Mouse (Mus musculus): ENCODE results near the gene Kif26a. TPM values are rescaled to one million over a fixed set of nuclear protein-coding genes. Genes with fewer than 3 reads are reported as not detected.
A peak's percentile ranks its signal among the peaks of the same experiment; 100 is the strongest.

Kif26a gene
- polyA plus RNA-seq, 1 experiment from 2014 or later = 5.0 TPM

DNA sequence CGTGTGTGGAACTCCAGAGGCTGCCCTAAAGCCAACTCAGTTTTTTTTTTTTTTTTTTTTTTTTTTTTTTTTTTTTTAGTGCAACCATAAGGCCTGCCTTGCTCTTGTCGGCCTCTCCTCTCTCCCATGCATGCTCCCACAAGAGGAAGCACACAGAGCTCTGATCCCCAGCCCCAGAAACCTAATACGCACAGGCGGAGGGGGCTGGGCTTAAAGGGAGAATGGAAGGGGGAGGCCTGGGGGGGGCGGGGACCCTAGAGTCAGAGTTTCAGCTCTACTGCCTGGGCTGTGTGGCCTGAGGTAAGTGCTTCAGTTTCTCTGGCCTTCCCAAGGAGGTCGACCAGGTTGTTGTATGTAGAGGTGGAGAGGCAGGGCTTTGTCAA lies 6.0 kb downstream of the Kif26a start:
- 11% methylated on average over 6 of the region's 6 CpGs for WGBS
- no peak for ATAC-seq (ENCODE audit: insufficient number of reproducible peaks, insufficient read depth, low FRiP score, low TSS enrichment)
- no peak overlapping the region for H3K9ac ChIP-seq
- peak overlapping the region; percentile 67; the same call in 1 of the 2 replicates for H3K27ac ChIP-seq
- H3K4me2 ChIP-seq (replicated peaks) = no peak overlapping the region
- no peak overlapping the region for H3K4me3 ChIP-seq
- H3K36me3 ChIP-seq = peaks cover 1% of the 10 kb centered on the region; the same call in 1 of the 2 replicates
- peaks cover 70% of the 10 kb centered on the region for H3K4me1 ChIP-seq
- H3K27me3 ChIP-seq = no peaks in the 10 kb centered on the region
- H3K9me3 ChIP-seq = no peaks in the 10 kb centered on the region

GRCm38 (mm10) chr12:112153597-112153996 lies 7.6 kb downstream of the Kif26a start:
- 0 out of 2 replicates have a peak overlapping the region, but pooled peaks have one; percentile 17 for H3K27ac ChIP-seq
- ATAC-seq (ENCODE audit: insufficient number of reproducible peaks, insufficient read depth, low FRiP score, low TSS enrichment) = no peak
- H3K9me3 ChIP-seq = no peaks in the 10 kb centered on the region
- H3K4me2 ChIP-seq (replicated peaks) = no peak overlapping the region
- H3K4me3 ChIP-seq = no peak overlapping the region
- no peak overlapping the region for H3K9ac ChIP-seq
- H3K36me3 ChIP-seq = peaks cover 9% of the 10 kb centered on the region
- H3K4me1 ChIP-seq = peaks cover 59% of the 10 kb centered on the region
- 67% methylated on average over 12 of the region's 12 CpGs for WGBS
- no peaks in the 10 kb centered on the region for H3K27me3 ChIP-seq

- Histone ChIP-seq H3K9ac (no peak overlapping the region), H3K4me1 (peaks cover 59% of the 10 kb centered on the region), H3K36me3 (peaks cover 9% of the 10 kb centered on the region), H3K4me2 (replicated peaks) (no peak overlapping the region), H3K27me3 (no peaks in the 10 kb centered on the region), H3K27ac (peak overlapping the region; percentile 57; the same call in 1 of the 2 replicates), H3K4me3 (no peak overlapping the region), H3K9me3 (no peaks in the 10 kb centered on the region)
- no peak for ATAC-seq (ENCODE audit: insufficient number of reproducible peaks, insufficient read depth, low FRiP score, low TSS enrichment)
- WGBS = 53% methylated on average over 5 of the region's 5 CpGs
Observed at GRCm38 (mm10) chr12:112154476-112154875, 8.5 kb downstream of the Kif26a start.

DNA sequence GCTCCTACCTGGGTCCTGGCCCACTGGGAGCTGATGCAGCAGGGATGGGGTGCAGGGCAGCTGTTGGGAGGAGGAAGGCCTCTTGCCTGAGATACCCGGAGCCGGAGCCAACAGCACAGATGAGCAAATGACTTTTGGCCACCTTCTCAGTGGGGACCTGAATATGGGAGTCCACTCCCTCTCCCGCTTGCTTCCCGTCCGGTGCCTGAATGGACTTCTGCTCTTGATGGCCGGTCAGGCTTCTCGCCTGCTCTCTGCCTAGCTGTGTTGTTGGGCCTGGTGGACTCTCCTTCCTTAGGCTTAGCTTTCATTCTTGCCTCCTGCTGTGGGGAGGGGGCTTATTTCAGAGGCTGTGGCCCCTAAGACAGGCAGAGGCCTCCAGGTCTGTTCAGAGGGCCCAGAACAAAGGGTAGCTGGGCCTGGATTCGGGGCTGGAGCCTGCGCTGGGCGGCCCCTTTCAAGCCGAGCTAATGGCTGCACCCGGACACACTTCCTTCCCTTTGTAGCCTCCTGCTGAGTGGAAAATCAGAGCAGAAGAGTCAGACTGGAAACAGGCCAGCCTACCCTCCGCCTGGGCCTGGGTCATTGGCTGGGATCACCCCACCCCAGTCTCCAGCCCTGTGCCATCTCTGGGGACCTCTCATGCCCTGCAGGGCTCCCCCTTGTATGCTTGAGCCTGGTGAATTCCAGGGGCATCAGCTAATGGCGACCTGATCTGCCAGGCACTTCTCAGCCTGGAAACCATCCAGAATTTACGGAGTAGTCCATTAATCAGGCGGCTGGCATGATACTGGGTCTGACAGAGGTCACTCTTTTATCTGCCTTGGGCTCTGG lies 9.4 kb downstream of the Kif26a start:
- Histone ChIP-seq H3K9ac (0 out of 2 replicates have a peak overlapping the region, but pooled peaks have one; percentile 17), H3K27me3 (no peaks in the 10 kb centered on the region), H3K4me1 (peaks cover 51% of the 10 kb centered on the region), H3K4me3 (no peak overlapping the region), H3K4me2 (replicated peaks) (no peak overlapping the region), H3K9me3 (no peaks in the 10 kb centered on the region), H3K27ac (peak overlapping the region; percentile 57), H3K36me3 (peaks cover 9% of the 10 kb centered on the region)
- ATAC-seq (ENCODE audit: insufficient number of reproducible peaks, insufficient read depth, low FRiP score, low TSS enrichment) = no peak
- 59% methylated on average over 16 of the region's 16 CpGs for WGBS

GRCm38 (mm10) chr12:112156804-112157203 lies 10.8 kb downstream of the Kif26a start:
- Histone ChIP-seq H3K36me3 (peaks cover 9% of the 10 kb centered on the region), H3K4me1 (peaks cover 38% of the 10 kb centered on the region), H3K27me3 (no peaks in the 10 kb centered on the region), H3K9me3 (no peaks in the 10 kb centered on the region), H3K4me3 (no peak overlapping the region), H3K27ac (no peak overlapping the region), H3K9ac (no peak overlapping the region), H3K4me2 (replicated peaks) (no peak overlapping the region)
- no peak for ATAC-seq (ENCODE audit: insufficient number of reproducible peaks, insufficient read depth, low FRiP score, low TSS enrichment)
- 75% methylated on average over 6 of the region's 6 CpGs for WGBS

- no peaks in the 10 kb centered on the region for H3K27me3 ChIP-seq
- H3K36me3 ChIP-seq = peaks cover 9% of the 10 kb centered on the region
- no peak overlapping the region for H3K4me2 ChIP-seq (replicated peaks)
- peaks cover 26% of the 10 kb centered on the region for H3K4me1 ChIP-seq
- no peak overlapping the region for H3K4me3 ChIP-seq
- H3K9ac ChIP-seq = no peak overlapping the region
- WGBS = 58% methylated on average over 8 of the region's 8 CpGs
- no peak overlapping the region for H3K27ac ChIP-seq
- H3K9me3 ChIP-seq = no peaks in the 10 kb centered on the region
- ATAC-seq (ENCODE audit: insufficient number of reproducible peaks, insufficient read depth, low FRiP score, low TSS enrichment) = no peak
Observed at GRCm38 (mm10) chr12:112158246-112158645, 12.2 kb downstream of the Kif26a start.

GRCm38 (mm10) chr12:112158784-112159183 lies 12.8 kb downstream of the Kif26a start:
- Histone ChIP-seq H3K4me2 (replicated peaks) (no peak overlapping the region), H3K36me3 (peaks cover 9% of the 10 kb centered on the region), H3K4me3 (no peak overlapping the region), H3K27me3 (no peaks in the 10 kb centered on the region), H3K9me3 (no peaks in the 10 kb centered on the region), H3K27ac (no peak overlapping the region), H3K4me1 (peaks cover 21% of the 10 kb centered on the region), H3K9ac (no peak overlapping the region)
- ATAC-seq (ENCODE audit: insufficient number of reproducible peaks, insufficient read depth, low FRiP score, low TSS enrichment) = no peak

- Histone ChIP-seq H3K27me3 (no peaks in the 10 kb centered on the region), H3K4me1 (peaks cover 17% of the 10 kb centered on the region), H3K4me2 (replicated peaks) (no peak overlapping the region), H3K36me3 (0 out of 2 replicates have a peak, but pooled peaks cover 6% of the 10 kb centered on the region), H3K4me3 (no peak overlapping the region), H3K9ac (no peak overlapping the region; the same call in 1 of the 2 replicates), H3K27ac (no peak overlapping the region), H3K9me3 (no peaks in the 10 kb centered on the region)
- peak; percentile 23 for ATAC-seq (ENCODE audit: insufficient number of reproducible peaks, insufficient read depth, low FRiP score, low TSS enrichment)
- WGBS = 30% methylated on average over 16 of the region's 16 CpGs
Observed at GRCm38 (mm10) chr12:112163981-112164839, 18.2 kb downstream of the Kif26a start.

DNA sequence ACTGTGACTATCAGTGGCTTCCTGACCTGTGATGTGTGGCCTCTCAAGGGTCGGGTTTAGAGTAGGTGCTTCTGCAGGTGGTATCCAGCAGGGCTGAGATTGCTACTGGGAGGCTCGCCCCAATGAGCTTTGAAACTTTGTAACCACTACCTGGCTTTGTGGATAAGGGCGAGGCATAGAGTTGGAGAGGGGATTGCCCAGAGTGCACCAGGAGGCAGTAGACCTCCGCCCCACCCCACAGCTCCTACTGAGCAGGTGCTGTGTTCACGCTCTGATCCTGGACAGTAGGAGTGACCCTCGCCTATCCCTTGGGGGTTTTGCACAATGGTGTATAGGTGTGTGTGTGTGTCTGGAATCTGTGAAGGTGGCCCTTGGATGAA lies 18.8 kb downstream of the Kif26a start:
- Histone ChIP-seq H3K4me3 (no peak overlapping the region), H3K36me3 (peaks cover 10% of the 10 kb centered on the region; the same call in 1 of the 2 replicates), H3K9me3 (no peaks in the 10 kb centered on the region), H3K4me2 (replicated peaks) (no peak overlapping the region), H3K4me1 (peaks cover 23% of the 10 kb centered on the region), H3K27ac (no peak overlapping the region), H3K9ac (no peak overlapping the region), H3K27me3 (no peaks in the 10 kb centered on the region)
- ATAC-seq (ENCODE audit: insufficient number of reproducible peaks, insufficient read depth, low FRiP score, low TSS enrichment) = no peak
- 75% methylated on average over 6 of the region's 6 CpGs for WGBS

DNA sequence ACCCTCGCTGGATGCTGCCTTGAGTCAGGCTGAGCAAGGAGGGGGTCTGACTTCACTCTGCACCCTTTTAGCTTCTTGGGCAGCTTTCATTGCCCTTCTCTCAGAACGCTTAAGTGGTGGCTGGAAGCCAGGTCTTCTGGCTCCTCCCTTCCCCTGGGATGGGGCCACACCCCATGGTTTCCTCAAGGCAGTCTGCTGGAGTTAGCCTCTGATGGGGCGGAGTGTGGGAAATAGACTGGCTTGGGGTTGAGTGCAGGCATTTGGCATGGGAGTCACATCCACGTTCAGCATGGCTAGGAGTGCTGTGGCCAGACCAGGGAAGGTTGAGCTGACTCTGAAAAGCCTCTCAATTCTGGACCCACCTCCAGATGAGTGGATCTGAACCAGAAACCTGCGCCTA lies 23.2 kb downstream of the Kif26a start:
- peaks cover 31% of the 10 kb centered on the region for H3K4me1 ChIP-seq

DNA sequence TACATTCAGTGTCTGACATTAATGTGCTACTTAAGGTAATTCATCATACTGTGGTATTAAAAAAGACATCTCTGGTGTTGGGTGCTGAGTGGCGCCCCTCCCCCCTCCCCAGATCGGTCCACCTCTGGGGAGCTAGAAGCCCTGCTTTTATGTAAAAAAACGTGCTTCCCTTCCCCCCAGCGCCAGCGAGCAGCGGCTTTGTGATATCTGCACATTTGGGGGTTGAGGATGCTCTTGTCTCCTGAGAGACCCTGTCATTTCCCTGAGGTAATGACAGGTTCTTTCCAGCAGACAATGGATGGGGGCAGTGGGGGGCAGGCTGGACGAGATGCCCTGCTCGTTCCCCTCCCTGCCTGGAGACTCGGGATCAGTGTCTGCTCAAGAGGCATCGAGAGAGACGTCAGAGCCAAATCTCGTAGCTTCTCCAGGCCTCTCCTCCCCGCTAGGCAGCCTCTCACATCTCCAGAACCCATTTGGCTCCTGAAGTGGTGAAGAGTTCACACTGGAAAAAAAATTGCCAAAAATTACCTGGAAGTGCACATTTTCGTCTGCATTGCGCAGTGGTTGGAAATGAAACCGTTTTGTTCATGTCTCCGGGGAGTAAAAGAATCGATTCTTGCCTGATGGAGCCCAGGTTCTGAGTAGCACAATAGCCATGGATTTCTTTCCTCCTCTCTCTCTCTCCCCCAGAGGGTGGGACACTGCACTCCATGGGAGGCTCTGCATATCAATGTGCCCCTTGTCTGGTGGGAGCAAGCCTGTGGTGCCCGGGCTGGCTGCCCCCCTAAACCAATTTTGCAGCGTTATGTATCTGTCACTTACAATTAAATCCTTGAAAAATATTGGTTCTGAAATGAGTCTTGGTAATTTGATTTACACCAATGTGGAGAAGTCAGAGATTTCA lies 24.9 kb downstream of the Kif26a start:
- Histone ChIP-seq H3K36me3 (peaks cover 39% of the 10 kb centered on the region), H3K27ac (no peak overlapping the region), H3K4me1 (peaks cover 23% of the 10 kb centered on the region), H3K27me3 (no peaks in the 10 kb centered on the region), H3K9me3 (no peaks in the 10 kb centered on the region), H3K9ac (no peak overlapping the region), H3K4me3 (no peak overlapping the region), H3K4me2 (replicated peaks) (no peak overlapping the region)
- WGBS = 30% methylated on average over 20 of the region's 20 CpGs
- ATAC-seq (ENCODE audit: insufficient number of reproducible peaks, insufficient read depth, low FRiP score, low TSS enrichment) = no peak

More for the DNA sequence above, 23.2 kb downstream of the Kif26a start:
- Histone ChIP-seq H3K27me3 (no peaks in the 10 kb centered on the region), H3K36me3 (peaks cover 24% of the 10 kb centered on the region), H3K9ac (no peak overlapping the region), H3K4me3 (no peak overlapping the region), H3K4me2 (replicated peaks) (no peak overlapping the region), H3K9me3 (no peaks in the 10 kb centered on the region), H3K27ac (no peak overlapping the region)
- 69% methylated on average over 5 of the region's 5 CpGs for WGBS
- ATAC-seq (ENCODE audit: insufficient number of reproducible peaks, insufficient read depth, low FRiP score, low TSS enrichment) = no peak
